Mouse (Mus musculus) liver, postnatal 0 days (tissue): ENCODE measurements around the gene Hamp2. TPM values are rescaled to one million over a fixed set of nuclear protein-coding genes. Genes with fewer than 3 reads are reported as not detected.

Experiments
- ATAC-seq: fragments of 200-750 bp; cut with Nextera tagmentation; 2 replicates; pipeline ENCODE4 v1.8.0; 2017; ENCODE audit warnings: mild to moderate bottlenecking, moderate library complexity
- DNase-seq: peaks from one replicate; pipeline ENCODE4 v3.0.0-alpha.2; 2016
- H3K27ac ChIP-seq: fragments of 300-500 bp; sonication (generic); 2 replicates; pipeline ENCODE4 v1.5.1; 2014; ENCODE audit warnings: antibody characterized with exemption, moderate library complexity, mild to moderate bottlenecking, low read depth
- H3K27me3 ChIP-seq: fragments of 300-500 bp; sonication (generic); 2 replicates; pipeline ENCODE4 v1.6.1; 2014; ENCODE audit warnings: low read length, control low read depth, mixed read lengths; ENCODE audit not compliant: insufficient read depth
- H3K36me3 ChIP-seq: fragments of 300-500 bp; sonication (generic); replicated peaks from 2 replicates; pipeline ENCODE4 v1.6.1; 2014; ENCODE audit warnings: mild to moderate bottlenecking, control low read depth, low read length, moderate library complexity, mixed read lengths; ENCODE audit not compliant: insufficient read depth
- H3K4me1 ChIP-seq: fragments of 300-500 bp; sonication (generic); 2 replicates; pipeline ENCODE4 v1.6.1; 2014; ENCODE audit warnings: antibody characterized with exemption, mild to moderate bottlenecking, control low read depth; ENCODE audit not compliant: insufficient read depth
- H3K4me2 ChIP-seq: fragments of 300-500 bp; sonication (generic); 2 replicates; pipeline ENCODE4 v1.6.1; 2014; ENCODE audit warnings: low read depth, mild to moderate bottlenecking, low read length, moderate library complexity, mixed read lengths
- H3K4me3 ChIP-seq: fragments of 300-500 bp; sonication (generic); 2 replicates; pipeline ENCODE4 v1.5.1; 2014; ENCODE audit warnings: low read depth, low read length
- H3K9ac ChIP-seq: fragments of 300-500 bp; sonication (generic); replicated peaks from 2 replicates; pipeline ENCODE4 v1.6.1; 2014; ENCODE audit warnings: mild to moderate bottlenecking, moderate library complexity
- H3K9me3 ChIP-seq: fragments of 300-500 bp; sonication (generic); 2 replicates; pipeline ENCODE4 v1.6.1; 2016; ENCODE audit warnings: mild to moderate bottlenecking, control low read depth, low read length, mixed read lengths
- CTCF ChIP-seq: sonication (generic); IDR thresholded peaks from 2 replicates; pipeline ENCODE4 v1.5.1; 2016; ENCODE audit warnings: antibody characterized with exemption, low read depth
- EP300 ChIP-seq: IDR thresholded peaks from 2 replicates; pipeline ENCODE4 v1.6.1; 2016; ENCODE audit warnings: antibody characterized with exemption, low read depth, mild to moderate bottlenecking
- WGBS: fragments of 180-500 bp; shearing (Covaris S2); extraction: QIAGEN DNeasy Blood & Tissue Kit; methylation state at CpG from one replicate; pipeline ENCODE4 v1.1.7; 2014; ENCODE audit not compliant: insufficient replicate concordance; 5-methylcytosine and 5-hydroxymethylcytosine counted together
- polyA plus RNA-seq: library from polyadenylated mRNA; unstranded; fragments of >200 nt; fragmentation: Nextera tagmentation; extraction: Ambion mirVana; gene quantifications from 2 replicates; pipeline ENCODE4 v1.2.1, GENCODE M21; 2015

Gene Hamp2
- polyA plus RNA-seq, 1 experiment from 2014 or later, result 0.49 TPM

DNA sequence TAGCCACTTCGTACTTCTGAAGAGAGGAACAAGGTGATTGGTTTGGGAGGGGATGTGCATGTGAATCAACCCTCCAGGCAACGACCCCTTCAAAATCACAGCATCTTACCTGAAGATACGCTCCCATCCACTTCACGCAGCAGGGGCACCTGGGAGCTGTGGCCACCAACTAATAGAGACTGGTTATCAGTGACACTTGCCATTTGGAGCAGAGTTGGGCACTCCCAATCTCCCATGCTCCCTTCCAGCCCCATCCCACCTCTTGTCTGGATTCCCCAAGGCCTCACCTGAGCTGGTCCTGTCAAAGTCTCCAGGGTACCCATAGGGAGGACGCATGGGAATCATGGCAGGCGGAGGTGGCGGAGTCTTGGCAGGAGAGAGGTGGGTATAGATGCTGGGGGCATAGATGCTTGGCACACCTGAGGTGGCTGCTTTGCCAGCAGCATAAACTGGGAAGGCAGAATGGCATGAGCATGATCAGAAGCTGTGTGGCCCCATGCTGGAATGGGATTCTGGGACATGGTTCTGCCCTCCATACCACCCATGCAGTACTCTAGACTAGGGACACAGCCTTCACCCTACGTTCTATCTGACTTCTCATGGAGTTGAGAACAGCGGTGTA lies 34.5 kb upstream of the Hamp2 start:
- no peak overlapping the region for H3K4me3 ChIP-seq
- ATAC-seq (no peak), DNase-seq (no peak)
- H3K27ac ChIP-seq, result no peak overlapping the region
- 89% methylated on average over 9 of the region's 9 CpGs for WGBS
- peaks cover 23% of the 10 kb centered on the region for H3K4me1 ChIP-seq
- H3K9ac ChIP-seq, result no peak overlapping the region
- peaks cover 15% of the 10 kb centered on the region for H3K36me3 ChIP-seq
- no peaks in the 10 kb centered on the region for H3K9me3 ChIP-seq
- H3K4me2 ChIP-seq, result no peak overlapping the region
- no peaks in the 10 kb centered on the region for H3K27me3 ChIP-seq
- TF ChIP-seq EP300, result no peak
- TF ChIP-seq CTCF, result no peak

DNA sequence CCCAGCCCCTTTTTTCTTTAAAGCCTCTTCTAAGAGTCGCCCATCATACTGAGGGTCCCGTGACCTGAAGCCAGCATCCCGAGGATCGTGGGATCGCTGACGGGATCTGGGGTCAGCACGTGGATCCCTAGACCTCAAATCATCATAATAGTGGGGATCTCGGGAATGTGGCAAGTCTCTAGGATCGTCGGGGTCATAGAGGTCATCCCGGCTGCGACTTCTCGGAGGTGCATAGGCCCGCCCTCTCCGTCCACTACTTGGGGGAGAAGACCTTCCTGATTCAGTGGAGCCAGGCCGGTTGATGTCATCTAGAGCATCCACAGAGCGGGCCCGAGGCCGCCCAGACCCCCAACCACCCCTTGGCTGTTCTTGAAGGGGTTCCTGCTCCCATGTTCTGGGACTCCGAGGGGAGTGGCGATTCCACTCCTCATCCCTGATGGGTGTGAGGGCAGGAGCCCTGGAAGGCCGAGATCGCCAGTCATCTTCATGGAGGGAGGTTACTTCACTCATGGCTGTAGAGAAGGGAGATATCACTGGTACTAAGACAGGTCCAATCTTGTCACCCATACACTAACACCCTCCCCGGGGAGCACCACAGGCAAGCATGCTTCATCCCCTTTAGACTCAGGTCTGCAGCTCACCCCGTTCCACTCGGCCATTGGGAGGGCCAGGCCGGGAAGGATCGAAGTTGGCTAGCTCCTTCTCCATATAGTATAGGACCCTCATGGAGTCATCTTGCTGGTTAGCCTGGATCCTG lies 33.8 kb upstream of the Hamp2 start:
- peak overlapping the region; percentile 99 for H3K9ac ChIP-seq
- DNase-seq (no peak), ATAC-seq (no peak)
- peaks cover 22% of the 10 kb centered on the region for H3K36me3 ChIP-seq
- H3K4me1 ChIP-seq, result peaks cover 29% of the 10 kb centered on the region
- 82% methylated on average over 28 of the region's 28 CpGs for WGBS
- H3K27me3 ChIP-seq, result no peaks in the 10 kb centered on the region
- peak overlapping the region; percentile 99 for H3K4me3 ChIP-seq
- peak overlapping the region; percentile 99 for H3K27ac ChIP-seq
- peak overlapping the region; percentile 91 for H3K4me2 ChIP-seq
- no peak for TF ChIP-seq EP300
- no peak for TF ChIP-seq CTCF
- H3K9me3 ChIP-seq, result no peaks in the 10 kb centered on the region

DNA sequence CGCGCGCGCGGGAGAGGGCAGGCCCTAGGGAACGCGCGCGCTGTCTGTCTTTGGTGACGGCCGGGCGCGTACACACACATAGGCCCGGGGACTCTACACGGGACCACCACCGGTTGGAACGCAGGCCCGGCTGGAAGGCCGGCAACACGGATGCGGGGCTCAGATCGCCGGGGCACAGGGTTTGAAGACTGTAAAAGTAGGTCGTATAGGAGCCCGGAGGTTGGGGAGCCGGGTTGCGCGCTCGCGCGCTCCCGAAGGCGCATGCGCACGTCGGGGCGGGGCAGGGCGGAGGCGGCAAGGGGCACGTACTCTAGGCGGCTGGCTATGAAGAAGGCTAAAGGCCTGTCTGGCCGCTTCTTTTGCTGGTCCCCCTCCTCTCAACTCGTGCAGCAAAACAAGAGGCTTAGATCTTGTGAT lies 32.9 kb upstream of the Hamp2 start:
- under 1% methylated on average over 43 of the region's 43 CpGs for WGBS
- H3K4me2 ChIP-seq, result peak overlapping the region; percentile 91
- H3K9me3 ChIP-seq, result no peaks in the 10 kb centered on the region
- no peaks in the 10 kb centered on the region for H3K27me3 ChIP-seq
- H3K27ac ChIP-seq, result peak overlapping the region; percentile 99
- DNase-seq (peak; percentile 93), ATAC-seq (peak; percentile 69)
- peaks cover 31% of the 10 kb centered on the region for H3K36me3 ChIP-seq
- peak overlapping the region; percentile 99 for H3K4me3 ChIP-seq
- TF ChIP-seq EP300 (no peak), CTCF (no peak)
- H3K4me1 ChIP-seq, result peaks cover 34% of the 10 kb centered on the region
- peak overlapping the region; percentile 99 for H3K9ac ChIP-seq

DNA sequence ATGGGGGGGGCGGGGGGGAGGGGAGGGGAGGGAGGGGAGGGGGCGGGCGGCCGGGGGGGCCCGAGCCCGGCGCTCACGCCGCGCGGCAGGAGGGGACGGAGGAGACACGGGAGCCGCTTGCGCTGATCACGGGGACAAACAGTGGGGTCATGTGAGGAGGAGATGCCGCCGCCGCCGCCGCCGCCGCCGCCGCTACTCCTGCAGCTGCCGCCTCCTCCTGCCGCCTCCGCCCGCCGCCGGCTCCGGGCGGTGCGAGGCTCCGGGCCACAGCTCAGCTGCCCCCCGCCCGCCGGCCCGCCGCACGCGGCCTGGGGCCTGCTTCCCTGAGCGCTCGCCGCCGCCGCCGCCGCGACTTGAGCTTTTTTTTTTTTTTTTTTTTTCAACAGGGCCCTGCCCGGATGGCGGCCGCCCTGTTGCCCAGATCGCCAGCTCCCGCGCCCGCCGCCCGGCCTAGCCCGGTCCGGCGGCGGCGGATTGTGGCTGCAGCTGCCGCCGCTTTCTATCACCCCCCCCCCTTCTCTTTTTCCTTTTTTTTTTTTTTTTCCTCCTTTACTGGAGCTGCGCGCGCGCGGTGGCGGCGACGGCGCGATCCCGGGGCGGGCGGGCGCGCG lies 32.4 kb upstream of the Hamp2 start, which contains the start of gene Usf2:
Gene Usf2 (minus strand): TSS at position 48 of the 611 bp plus-strand sequence.
- H3K9me3 ChIP-seq, result no peaks in the 10 kb centered on the region
- peak within 1 kb of the TSS; percentile 99 for H3K9ac ChIP-seq
- H3K4me2 ChIP-seq, result peak within 1 kb of the TSS; percentile 91
- H3K4me1 ChIP-seq, result peaks cover 34% of the 10 kb centered on the region
- H3K27ac ChIP-seq, result peak within 1 kb of the TSS; percentile 99
- TF ChIP-seq CTCF, result no peak
- no peak for TF ChIP-seq EP300
- H3K27me3 ChIP-seq, result no peaks in the 10 kb centered on the region
- WGBS, result 3% methylated on average over 29 of the region's 82 CpGs
- peak within 1 kb of the TSS; percentile 99 for H3K4me3 ChIP-seq
- H3K36me3 ChIP-seq, result peaks cover 36% of the 10 kb centered on the region
- ATAC-seq (peak; percentile 43), DNase-seq (peak; percentile 85)

DNA sequence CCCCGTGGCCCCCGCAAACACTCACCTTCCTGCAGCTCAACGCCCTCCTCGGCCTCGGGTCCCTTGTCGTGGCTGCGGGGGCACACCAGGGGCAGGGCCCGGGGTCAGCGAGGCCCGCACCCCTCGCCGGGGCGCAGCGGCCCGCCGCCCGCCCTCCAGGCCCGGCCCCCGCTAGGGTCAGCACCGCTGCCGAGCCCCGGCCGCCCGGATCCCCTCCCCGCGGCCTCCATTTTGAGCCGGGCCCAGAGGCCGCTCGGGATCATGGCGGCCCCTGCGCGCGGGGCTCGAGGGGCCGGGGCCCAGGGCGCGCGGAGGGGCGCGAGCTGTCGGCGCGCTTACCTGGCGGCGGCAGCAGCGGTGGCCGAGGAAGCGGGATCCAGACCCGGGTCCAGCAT lies 31.9 kb upstream of the Hamp2 start:
- TF ChIP-seq CTCF (no peak), EP300 (no peak)
- Histone ChIP-seq H3K27me3 (no peaks in the 10 kb centered on the region), H3K27ac (peak overlapping the region; percentile 99), H3K36me3 (peaks cover 39% of the 10 kb centered on the region), H3K4me2 (peak overlapping the region; percentile 91), H3K4me1 (peaks cover 34% of the 10 kb centered on the region), H3K4me3 (peak overlapping the region; percentile 99), H3K9me3 (no peaks in the 10 kb centered on the region), H3K9ac (peak overlapping the region; percentile 99)
- 2% methylated on average over 9 of the region's 49 CpGs for WGBS
- DNase-seq (no peak), ATAC-seq (peak; percentile 26)
